Mouse (Mus musculus) induced T-regulatory cell, adult 2 months (primary cell): ENCODE measurements around the gene Sele.

Source experiments
- DNase-seq: peaks from one replicate; pipeline ENCODE4 v3.0.0-alpha.2; 2012; ENCODE audit warnings: low read depth

Gene Sele

DNA sequence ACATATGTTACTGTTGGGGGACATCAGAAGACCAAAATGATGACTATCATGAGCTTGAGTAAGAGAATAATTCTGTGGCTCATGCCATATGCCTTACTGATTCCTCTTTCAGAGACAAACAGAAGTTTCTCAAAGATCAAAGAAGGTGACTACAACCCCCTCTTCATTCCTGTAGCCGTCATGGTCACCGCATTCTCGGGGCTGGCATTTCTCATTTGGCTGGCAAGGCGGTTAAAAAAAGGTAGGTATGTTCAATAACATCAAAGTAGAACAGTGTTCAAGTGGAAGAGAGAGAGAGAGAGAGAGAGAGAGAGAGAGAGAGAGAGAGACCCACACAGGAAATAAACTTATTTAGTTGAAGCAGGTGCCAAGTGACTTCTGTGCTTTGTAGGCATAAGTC is 24.0 kb downstream of the Sele start:
- peak; percentile 78 for DNase-seq

DNA sequence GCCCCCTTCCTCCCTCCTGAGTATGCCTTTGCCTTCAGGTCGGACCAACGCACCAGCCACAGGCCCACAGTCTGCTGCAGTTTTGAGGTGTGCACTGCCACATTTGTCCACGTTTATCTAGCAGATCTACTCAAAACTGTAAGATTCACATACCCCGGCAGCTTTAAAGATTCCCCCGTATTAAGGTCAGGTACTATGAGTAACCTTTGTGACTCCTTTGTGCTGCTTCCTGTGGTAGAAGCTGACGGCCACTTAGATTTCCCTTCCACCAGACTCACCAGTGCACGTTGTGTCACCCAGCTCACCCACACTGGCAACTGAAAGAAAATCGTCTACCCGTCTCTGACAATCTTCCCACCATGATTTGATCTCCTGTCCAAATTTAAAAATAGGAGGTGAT is 25.1 kb downstream of the Sele start:
- DNase-seq, result peak; percentile 83

DNA sequence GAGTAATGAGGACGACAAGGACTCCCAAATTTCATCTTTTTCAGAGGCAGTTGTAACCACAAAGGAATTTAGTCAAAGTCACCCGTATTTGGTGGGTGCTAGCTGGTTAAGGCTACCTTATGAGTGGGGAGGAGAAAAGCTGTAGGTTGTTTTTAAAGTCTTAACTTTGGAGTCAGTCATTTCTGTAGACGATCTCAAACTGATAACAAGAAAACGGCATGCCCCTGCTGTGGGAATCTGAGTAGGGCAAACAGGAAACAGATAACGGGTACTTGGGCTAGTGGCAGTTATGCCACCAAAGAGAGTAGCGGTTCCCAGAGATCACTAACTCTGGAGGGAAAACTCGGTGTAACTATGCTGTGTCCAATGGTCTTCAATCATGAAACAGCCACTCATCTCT is 25.8 kb downstream of the Sele start:
- DNase-seq, result peak; percentile 86

DNA sequence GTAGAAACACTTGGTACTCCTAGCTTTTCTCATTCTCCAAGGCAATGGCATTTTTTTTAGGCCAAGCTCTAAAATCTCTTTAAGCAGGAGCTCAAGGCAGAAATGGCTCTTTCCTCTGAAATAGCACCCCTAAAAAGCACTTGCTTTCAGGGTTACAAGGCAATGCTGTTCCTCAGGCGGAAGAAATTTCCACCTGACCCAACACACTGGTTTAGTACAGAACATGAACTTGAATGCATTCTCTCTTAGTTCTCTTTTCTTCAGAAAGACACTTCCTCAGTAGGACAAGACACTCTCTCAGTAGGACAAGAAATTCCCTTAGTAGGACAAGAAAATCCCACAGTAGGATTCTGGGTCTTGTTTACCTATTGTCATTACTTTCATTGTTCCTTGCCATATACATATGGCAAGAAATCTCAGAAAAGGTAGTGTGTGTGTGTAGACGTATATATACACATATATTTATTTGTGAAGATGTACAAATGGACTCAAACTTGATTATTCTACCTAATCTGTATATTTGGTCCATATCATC is 26.6 kb downstream of the Sele start:
- peak; percentile 51 for DNase-seq

DNA sequence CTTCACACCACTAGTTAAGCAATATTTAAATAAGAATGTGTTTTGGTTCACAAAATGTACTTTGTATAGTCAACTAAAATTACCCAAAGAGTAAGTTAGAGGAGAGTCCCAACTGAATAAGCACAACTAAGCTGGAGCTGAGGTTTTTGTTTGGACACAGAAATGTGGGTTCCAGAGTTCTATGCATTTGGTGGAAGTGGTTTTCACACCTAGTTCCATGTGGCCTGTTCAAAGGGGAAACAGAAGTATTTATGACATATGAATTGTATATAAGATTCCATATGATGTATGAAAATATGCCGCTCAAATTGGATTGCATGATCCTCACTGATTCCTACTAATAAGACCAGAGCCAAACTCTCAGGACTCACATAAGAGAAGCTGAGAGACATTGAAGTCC is 27.4 kb downstream of the Sele start:
- peak; percentile 80 for DNase-seq

DNA sequence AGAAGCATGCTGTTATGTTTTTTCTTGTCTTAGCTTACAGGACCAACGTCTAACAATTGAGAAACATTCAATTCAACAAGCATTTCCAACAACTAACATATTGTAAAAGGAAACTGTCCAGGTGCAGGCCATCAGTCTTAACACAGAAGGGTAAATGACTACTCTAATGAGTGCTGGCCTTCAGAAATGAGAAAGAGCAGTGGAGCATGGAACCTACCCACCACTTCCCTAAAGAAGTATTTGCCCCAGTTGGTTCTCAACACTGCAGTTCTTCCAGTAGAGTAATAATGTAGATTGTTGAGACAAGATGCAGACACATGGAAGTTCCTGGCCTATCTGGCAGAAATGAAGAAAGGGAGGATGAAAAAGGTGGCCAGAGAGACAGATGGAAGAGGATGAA is 28.4 kb downstream of the Sele start:
- DNase-seq, result peak; percentile 42

DNA sequence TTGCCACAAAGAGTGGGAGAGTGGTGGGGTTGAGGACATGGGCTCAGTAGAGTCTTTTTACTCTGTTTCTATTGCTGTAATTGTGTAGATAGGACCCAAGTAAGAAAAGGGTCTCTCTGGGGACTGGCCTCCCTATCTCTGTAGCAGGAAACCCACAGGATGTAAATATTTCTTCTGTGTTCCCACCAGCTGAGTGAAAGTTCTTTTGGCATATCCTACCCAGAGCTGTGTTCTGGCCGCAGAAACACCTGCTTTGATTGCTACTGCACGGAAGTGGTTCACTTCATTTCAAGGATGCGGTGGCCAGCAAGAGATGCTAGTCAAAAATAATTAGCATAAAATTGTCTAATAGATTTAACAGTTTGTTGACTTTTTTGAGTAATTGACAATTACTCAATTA is 29.0 kb downstream of the Sele start:
- peak; percentile 76 for DNase-seq

DNA sequence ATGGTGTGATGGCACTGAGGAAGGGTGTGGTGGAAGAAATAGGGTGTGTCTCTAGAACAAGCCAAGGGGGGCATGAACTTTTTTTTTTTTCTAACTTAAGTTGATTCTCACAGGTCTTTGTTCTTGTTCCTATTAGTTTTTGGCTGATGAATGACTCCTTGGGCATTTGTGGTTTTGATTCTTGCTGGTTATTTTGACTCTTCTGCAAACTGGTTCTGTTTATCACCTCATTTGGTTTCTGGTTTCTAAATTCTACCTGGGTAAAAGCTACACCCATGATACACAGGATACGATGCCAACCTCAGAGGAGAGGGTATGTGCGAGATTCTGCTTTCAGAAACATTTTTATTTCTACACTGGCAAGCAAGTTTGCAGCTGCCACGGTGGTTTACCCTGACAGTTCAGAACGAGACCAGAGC is 30.3 kb downstream of the Sele start:
- DNase-seq, result peak; percentile 85

DNA sequence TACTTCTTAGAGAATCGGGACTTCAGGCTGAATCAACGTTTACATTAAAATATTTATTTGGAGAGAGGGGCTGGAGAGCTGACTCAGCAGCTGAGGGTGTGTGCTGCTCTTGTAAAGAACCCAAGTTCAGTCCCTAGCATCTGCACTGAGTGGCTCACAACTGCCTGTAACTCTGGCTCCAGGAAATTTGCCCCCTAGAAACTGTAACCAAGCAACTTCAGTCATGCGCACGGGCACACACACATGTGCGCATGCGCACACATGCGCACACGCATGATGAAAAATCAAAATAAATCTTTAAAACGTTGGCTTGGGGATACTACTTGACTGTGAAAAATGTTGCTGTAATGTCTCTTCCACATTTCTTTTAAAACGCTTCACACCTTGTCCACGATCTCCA is 31.1 kb downstream of the Sele start:
- peak; percentile 64 for DNase-seq

DNA sequence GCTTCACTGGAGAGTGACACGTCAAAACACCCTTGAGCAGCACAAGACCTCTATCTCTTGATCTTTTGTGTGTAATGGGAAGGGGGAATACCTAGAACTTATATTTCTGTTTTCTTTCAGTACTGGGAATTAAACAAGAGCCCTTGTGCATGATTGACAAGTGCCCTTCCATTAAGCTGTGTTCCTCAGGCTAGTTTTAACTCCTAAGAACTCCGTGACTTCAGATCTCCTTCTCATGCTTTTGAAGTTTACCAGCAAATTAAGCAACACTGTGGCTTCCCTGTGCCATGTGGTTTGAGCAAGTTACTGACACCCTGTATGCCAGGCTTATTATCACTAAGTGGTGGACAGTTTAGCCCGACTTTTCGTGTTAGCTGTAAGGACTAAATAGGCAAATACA is 35.0 kb downstream of the Sele start:
- peak; percentile 63 for DNase-seq

DNA sequence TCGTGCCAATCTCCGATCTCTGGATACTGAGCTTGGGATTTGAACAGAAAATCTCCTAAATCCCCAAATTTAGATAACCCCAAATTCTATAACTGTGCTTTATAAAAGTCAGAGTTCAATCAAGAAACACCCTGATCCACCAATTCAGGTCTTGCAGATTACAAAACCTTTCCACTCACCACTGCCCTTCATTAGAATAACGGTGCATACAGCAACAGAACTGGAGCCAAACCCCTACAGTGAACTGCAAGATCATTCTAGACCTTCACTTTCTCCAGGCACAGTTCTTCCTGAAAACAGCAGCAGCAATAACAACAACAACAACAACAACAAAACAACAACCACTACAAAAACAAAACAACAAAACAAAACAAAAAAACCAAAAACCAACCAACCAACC is 38.8 kb downstream of the Sele start:
- DNase-seq, result peak; percentile 20

DNA sequence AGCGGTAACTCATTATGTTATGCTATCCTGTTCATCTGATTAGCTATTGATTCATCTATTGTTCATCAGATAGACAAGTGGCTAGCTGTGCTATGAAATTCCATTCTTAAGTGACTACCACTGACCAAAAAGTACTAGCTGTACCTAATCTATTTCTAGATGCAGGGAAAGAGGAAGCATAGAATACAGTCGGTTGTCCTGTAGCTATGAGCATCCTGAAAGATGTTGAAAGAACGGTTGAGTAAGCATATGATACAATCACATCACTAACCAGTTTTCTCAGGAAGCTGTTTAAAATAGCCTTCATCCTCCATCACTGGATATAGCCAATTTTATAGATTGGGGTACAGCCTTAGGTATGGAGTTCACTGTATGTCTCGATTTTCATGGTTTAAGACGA is 39.8 kb downstream of the Sele start:
- DNase-seq, result no peak

DNA sequence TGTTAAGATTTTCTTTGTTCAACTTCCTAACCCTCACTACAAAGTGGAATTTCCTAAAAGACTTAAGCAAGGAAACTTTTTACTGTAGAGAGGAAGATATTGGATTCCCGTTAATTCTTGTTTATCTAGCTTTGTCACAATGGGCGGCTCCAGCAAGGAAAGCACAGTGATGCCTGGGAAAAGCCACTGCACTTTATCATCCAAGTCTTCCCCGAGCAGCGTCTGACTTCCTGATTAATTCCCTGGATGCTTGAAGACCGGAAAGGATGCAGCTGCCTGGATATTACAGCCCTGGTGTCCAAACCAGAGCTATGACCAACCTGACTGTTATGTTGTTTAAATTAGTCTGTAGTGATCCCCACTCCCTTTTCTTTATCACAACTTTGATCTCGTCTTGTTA is 48.7 kb downstream of the Sele start:
- DNase-seq, result no peak

DNA sequence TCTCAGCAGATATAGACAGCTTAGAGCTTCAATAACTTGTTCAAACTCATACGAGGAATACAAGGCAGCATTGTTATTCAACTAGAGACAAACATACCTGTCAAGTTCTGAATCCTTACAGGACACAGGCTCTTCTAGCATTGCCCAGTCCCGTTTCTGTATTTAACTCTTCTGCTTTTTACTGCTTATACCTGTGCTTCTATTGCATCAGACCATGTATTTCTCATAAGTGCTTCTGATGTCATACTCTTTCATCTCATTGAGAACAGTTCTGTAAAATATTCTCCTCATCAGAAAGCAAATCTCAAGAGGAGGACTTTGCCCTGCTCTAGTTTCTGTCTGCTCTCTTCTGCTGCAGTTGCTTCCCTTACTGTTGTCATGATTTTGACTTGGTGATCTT is 49.9 kb downstream of the Sele start:
- no peak for DNase-seq

DNA sequence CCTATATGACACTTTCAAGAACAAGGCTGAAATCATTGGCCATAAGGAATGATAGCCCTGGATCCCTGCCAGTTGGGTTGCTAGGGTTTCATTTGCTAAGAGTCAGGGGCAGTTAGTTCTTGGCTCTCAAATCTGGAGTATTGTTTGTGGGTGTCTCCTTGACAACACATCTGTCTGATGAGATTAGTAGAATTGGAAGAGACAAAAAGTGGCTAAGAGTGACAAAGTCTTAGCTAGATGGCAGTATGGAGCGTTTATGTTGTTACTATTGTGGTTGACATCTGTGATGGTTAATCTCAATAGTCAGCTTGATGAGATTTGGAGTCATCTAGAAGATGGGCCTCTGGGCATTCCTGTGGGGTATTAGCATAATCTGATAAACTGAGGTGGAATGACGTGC is 50.3 kb downstream of the Sele start:
- peak; percentile 53 for DNase-seq
